Mouse (Mus musculus): ENCODE results near the gene Cysrt1.
"Not testable (repeated sequence)": the region's sequence is repeated elsewhere in the genome, so short reads cannot be mapped to it uniquely, and the experiment has no call there.

Cysrt1 gene

DNA sequence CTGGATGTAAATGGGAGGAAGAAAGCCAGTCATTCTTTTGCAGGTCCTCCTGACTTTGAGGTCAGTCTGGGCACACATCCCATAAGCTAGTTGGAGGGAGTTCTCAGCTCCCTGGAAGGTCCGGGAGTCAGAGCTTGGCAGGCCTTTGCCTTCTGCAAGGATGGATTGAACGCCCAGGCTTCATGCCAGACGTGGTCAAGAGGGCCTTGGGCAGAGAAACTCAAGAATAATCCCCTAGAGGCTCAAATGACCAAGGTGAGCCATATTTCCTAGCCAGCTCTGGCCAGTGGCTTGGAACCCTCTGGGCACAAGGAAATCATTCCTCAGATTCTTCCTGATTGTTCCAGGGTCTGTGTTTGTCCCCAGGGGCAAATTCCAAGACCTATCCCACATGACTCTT is 22.6 kb upstream of the Cysrt1 start:
- no peak for DNase-seq (ENCODE audit: low spot score in 2 of 2)

DNA sequence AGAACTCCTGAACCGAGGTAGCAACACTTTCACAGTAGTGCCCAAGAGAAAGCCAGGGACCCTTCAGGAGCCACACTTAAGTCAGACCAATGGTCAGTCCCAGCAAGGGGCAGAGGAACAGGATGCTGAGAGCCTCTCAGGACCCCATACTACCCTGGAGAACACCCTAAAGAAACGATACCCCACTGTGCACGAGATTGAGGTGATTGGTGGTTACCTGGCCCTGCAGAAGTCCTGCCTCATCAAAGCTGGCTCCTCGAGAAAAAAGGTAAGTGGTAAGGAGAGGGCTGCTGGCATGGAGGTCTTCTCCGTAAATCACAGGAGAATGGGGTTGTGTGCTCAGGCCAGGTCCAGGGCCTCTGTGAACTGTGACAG is 22.0 kb upstream of the Cysrt1 start:
- no peak for DNase-seq (ENCODE audit: low spot score in 2 of 2)

DNA sequence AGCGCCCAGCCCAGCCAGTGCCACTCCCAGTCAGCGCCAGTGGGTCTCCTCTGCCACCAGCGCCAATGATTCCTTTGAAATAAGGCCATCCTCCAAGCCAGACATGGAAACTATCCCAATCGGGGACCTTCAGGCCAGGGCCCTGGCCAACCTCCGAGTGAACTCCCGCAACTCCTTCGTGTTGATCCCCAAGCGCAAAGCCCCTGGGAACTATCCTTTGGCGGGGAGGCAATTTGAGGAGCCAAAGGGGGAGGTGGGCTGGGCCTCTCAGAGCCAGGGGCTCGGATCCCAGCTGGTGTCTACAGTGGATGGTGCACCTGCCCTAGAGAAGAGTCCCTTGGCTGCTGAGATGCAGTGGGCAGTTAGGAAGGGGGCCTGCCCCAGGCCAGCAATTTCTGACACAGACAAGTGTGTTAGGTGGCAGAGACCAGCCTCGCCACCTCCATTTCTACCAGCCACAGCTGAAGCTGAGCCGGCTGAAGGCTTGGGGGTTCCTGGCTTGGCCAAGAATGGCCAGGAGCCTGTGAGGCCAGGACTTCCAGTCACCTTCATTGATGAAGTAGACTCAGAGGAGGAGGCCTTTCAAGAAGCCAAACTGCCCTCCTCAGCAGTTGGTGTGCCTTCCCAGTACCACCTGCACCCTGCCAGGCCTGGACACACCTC is 21.5 kb upstream of the Cysrt1 start:
- no peak for DNase-seq (ENCODE audit: low spot score in 2 of 2)

DNA sequence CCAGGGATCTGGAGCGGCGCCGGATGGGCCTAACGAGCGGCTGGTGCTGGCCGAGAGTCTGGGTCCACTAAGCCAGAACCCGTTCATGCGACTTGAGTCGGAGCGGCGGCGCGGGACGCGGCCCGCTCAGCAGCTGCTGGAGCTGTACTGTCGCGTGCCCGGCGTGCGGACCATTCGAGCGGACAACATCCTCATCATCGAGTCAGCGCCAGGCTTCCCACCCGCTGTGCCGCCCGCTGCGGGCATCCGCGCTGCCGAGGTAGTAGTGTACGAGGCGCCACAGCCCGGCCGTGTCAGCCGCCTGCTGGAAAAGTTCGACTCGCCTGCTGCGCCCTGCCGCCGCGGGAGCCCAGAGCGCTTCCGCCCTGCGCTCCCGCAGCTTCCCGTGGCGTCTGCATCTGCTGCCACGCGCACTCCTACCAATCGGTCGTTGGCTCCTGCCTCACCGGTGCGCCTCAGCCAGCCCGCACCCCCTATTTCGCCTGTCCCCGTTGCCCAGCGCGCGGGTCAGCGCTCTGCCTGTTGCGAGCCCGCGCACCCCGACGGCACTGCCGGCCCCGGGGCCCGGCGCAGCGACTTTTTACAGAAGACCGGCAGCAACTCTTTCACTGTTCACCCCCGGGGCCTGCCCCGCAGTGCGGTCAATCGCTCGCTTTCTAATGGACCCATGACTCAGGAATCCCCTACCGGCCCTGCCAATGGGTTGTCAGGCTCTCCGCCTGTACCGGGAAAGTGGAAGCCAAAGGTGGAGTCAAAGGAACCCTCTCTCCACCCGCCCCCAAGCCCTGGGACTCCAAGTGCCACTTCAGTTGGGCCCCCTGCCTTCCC is 20.8 kb upstream of the Cysrt1 start:
- DNase-seq (ENCODE audit: low spot score in 2 of 2): no peak

DNA sequence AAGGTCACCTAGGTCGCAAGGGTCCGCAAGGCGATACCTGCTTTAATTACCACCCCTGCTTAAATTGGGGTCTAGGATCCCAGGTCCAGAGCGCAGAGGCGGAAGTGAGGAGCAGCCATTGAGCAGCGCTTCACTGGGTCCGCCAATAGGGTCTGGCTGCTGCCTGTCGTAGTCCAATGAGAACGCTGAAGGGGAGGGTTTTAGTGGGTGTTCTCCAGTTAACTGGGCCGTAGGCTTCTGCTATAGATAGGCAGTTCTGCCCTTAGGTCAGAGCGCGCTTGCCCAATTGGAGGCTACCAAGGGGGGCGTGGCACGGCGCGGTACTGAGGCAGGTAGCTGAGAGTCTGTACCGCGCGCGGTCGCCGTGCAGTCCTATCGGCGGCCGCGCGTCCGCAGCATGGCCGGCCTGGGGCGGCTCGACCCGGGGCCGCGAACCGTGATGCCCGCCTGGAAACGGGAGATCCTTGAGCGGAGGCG is 20.1 kb upstream of the Cysrt1 start, which contains the start of gene Tprn:
Gene Tprn (plus strand): TSS at position 328 of the 477 bp plus-strand sequence.
- DNase-seq (ENCODE audit: low spot score in 2 of 2): peak; percentile 86 to 91

DNA sequence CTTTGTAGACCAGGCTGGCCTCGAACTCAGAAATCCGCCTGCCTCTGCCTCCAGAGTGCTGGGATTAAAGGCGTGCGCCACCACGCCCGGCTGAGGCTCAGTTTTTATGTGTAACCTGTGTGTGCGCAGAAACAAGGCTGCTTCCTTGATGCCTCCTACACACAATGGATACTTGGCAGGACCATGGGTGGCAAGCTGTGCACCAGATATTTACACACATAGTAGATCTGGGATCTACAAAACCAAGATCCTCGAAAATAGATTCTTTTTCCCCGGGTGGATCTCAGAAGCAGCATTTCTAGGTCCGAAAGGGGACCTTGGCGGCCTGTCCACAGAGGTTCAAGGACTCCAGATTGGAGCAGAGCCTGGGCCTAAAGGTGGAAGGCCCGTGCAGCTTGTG is 19.6 kb upstream of the Cysrt1 start:
- DNase-seq (ENCODE audit: low spot score in 2 of 2): no peak

DNA sequence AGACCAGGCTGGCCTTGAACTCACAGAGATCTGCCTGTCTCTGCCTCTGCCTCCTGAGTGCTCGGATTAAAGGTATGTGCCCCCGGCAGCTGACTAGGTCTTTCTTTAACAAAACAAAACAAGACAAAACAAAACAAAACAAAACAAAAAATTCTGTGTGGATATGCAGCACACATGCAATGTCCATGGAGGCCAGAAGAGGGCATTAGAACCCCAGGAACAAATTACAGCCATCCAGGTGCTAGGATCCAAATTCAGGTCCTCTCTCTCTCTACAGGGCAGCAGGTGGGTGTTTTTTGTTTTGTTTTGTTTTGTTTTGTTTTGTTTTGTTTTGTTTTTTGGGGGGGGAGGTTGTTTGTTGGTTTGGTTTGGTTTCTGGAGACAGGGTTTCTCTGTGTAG is 16.6 kb upstream of the Cysrt1 start:
- no peak for DNase-seq (ENCODE audit: low spot score in 2 of 2)

DNA sequence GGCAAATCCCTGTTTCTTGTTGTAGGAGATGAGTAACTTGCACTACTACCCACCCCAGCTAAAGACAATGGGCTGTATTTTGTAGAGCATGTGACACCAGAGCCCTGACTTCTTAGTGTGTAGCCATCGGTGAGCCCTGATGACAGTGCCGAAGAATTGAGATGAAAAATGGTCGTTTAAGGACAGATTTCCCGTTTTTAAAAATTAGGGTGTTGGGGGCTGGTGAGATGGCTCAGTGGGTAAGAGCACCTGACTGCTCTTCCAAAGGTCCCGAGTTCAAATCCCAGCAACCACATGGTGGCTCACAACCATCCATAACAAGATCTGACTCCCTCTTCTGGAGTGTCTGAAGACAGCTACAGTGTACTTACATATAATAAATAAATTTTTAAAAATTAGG is 15.0 kb upstream of the Cysrt1 start:
- DNase-seq (ENCODE audit: low spot score in 2 of 2): not testable (repeated sequence)

DNA sequence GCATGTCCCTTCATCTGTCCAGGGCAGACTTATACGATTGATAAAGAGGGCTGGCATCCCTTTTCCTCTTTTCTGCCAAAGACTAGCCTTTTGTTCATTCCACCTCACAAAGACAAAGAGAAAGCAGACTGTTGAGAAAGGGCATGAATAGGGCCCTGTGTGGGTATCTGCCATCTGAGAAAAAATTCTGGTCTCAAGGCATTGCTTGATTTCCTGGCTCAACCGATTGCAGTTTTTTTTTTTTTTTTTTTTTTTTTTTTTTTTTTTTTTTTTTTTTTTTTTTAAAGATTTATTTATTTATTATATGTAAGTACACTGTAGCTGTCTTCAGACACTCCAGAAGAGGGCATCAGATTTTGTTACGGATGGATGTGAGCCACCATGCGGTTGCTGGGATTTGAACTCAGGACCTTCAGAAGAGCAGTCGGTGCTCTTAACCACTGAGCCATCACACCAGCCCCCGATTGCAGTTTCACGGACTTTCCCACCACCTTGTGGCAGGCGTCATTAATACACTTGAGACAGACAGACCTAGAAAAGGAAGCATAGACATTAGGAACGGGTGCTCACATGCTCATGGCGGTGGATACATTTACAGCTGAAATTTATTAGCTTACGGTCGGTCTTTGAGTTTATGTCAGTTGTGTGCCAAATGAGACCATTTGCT is 14.3 kb upstream of the Cysrt1 start:
- not testable (repeated sequence) for DNase-seq (ENCODE audit: low spot score in 2 of 2)

DNA sequence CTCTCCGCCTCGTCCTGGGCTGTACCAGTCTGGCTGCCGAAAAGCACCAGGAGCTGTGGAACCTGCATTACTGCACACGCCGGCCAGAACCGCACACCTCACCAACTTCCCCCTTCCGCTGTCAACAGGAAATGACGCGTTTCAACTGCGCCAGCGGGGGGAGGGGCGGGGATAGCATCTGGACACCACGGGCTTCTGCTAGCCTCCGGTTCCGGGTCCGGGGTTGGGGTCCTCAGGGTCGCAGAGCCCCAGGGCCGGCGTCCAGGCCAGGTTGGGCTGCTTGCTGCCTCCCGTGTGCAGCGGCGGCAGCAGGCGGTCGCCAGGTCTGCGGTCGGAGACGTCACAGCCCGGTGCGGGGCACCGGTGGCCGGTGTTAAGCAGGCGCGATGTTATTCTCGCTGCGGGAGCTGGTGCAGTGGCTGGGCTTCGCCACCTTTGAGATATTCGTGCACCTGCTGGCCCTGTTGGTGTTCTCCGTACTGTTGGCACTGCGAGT is 13.1 kb upstream of the Cysrt1 start, which contains the start of gene Tmem203:
Gene Tmem203 (plus strand): TSS at position 156 of the 496 bp plus-strand sequence.
- peak; percentile 77 to 86 for DNase-seq (ENCODE audit: low spot score in 2 of 2)

DNA sequence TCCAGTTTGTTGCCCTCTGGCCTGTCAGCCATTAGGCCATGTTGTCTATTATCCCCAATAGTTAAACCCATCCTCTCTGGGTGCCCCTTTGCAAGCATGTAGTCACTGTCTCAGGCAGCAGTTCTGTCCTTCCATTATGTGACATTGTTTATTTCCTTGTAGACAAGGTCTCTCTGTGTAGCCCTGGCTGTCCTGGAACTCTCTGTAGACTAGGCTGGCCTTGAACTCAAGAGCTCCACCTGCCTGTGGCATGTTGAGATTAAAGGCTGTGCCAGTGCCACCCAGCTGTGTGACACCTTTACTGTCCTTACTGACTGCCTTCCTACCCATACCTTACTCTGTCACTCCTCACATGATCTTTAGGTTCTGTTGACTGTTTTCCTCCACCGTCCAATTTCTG is 10.1 kb upstream of the Cysrt1 start:
- no peak for DNase-seq (ENCODE audit: low spot score in 2 of 2)

DNA sequence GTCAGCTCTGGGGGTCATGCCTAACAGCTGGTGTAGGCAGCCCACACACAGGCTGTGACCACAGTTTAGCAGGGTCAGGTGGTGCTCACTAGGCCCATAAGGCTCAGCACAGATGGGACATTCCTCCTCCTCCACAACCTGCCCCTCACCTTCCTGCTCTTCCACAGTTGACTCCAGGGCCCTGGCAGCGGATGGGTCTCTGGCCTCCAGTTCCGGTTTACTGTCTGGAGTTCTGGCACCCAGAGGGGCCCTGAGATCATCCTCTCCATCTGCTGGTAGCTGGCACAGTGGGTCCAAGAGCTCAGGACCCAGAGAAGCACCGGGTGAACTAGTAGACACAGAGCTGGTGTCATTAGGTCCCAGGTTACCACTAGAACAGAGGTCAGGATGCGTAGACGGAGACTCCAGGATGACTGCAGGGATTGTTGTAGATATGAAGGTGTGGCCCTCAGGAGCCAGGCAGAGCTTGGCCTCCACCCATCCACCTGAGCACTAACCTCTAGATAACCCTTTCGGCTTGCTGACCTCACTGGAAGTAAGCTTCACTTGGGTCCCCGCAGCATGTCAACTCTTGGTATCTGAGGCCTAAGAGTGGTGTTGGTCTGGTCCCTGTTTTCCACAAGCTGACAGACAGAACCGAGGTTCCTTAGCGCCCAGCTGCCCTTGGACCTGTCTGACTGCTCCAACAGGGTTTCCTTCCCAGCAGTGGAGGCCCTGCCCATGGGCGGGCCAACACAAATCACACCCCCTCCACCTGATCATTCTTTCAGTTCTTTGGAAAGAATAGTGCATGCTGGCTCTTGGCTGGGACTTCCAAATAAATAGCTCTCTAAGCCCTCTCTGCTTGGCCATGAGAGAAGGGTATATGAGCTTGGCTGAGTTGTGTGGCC is 4.2 kb upstream of the Cysrt1 start, which contains the start of gene AL732309.1:
Gene AL732309.1 (minus strand): TSS at position 681 of the 890 bp plus-strand sequence.
- peak in 1 of 2 experiments; percentile 52 for DNase-seq (ENCODE audit: low spot score in 2 of 2)

DNA sequence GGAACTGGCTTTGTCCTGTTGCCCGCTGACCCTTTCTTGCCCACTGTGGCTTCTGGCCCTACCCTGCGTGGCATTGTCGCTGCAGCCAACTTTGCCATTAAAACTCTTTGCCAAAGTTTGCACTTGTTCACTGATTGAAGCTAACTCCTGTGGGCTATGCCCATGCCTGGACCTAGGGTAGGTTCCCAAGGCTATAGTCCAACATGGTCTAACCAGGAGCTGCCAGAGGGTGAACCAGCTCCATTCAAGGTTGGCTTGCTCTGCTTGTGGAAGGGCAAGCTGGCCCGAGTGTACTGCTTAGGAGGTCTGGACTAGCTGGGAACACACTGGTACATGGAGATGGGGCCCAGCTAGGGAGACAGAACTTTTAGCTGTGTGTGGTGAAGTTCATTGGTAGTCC is 1.9 kb upstream of the Cysrt1 start:
- DNase-seq (ENCODE audit: low spot score in 2 of 2): no peak

DNA sequence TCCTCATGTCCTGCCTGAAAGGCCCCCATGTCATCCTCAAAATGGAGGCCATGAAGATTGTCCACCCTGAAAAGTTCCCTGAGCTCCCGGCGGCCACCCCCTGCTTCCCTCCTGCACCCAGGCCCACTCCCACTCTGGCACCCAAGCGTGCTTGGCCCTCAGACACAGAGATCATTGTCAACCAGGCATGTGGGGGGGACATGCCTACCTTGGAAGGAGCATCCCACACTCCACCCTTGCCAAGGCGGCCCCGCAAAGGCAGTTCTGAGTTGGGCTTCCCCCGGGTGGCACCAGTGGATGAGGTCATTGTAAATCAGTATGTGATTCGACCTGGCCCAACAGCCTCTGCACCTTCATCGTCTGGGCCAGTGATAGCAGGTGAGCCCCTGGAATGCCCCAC is 1.1 kb upstream of the Cysrt1 start:
- no peak for DNase-seq (ENCODE audit: low spot score in 2 of 2)

DNA sequence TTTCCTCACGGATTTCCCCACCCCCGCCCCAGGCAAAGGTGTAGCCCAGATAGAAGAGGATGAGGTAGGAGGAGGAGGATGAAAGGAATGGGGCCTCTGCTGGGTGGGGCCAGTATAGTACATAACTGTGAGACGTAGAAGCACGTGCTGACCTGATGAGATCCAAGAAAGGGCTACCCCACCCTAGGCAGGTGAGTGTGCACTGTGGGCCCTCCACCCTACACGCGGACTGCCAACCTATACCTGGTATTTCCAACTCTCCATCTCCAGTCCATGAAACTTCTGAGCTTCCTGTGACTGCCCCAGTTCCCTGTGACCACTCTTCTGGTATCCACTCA is 845 bp downstream of the Cysrt1 start:
- no peak for DNase-seq (ENCODE audit: low spot score in 2 of 2)

DNA sequence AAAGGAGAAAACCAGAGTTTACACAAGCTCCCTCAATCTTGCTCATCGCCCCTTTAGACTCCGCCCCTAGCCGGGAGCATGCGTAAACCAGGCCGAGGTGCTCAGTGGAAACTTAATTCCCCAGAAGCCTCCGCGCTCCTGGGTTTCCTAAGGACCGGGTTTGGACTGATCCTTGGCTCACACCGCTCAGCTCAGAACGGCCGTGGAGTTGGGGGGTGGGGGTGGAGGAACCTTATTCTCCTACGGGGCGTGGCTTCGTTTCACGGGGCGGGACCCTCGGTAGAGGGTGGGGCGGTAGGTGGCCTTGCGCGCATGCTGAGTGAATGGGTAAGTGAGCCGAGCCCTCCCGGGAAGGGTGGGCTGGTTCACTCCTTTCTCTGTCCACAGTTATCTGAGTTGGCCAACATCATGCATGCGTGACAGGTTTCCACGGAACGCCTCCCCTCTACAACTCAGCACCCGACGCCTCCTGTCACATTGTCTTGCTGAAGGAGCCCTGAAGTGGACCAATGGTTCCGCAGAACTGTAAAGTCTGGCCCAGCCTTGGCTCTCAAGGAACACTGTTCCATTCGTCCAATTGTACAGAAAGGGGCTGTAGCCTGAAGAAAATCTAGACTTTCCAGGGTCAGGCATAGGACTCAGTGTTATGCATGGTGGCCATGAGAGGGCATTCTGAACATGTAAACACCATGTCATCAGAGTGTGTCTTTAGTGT is 1.4 kb downstream of the Cysrt1 start:
- DNase-seq (ENCODE audit: low spot score in 2 of 2): peak in 1 of 2 experiments; percentile 59

DNA sequence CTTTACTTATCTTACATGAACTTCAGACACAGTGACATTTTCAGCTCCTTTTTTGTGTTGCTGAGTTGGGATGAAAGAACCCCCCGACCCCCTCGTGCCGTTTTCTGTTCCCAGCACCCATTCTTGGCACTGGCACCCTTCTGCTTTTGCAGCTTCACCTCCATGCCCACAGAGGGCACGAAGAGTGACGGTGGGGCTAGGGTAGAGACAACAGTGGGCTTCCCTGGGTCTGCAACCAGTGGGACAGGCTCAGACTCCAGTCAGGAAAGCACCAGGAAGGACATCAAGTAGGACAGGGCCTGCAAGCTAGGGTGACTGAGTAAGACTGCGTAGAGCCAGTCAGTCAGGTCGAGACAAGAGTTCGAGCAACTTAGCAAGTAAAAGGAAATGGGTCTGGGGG is 1.9 kb downstream of the Cysrt1 start:
- DNase-seq (ENCODE audit: low spot score in 2 of 2): no peak

DNA sequence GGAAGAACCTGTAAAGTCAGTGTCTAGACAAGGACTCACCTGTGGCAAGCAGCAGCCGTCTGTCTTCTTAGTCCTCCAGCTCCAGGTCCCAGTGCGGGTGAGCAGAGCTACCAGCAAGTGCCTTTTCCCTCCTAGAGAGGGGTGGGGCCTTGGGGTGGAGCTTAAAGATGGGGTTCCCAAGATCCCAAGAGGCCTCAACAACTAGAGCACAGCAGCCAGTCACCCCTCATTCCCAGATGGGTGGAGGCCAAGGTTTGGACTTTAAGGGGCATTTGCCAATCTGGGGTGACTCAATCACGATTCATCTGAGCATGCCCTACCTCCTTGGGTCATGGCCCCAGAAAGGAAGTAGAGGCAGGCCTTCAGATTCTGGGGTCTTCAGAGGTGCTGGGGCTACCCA is 2.5 kb downstream of the Cysrt1 start:
- DNase-seq (ENCODE audit: low spot score in 2 of 2): no peak

DNA sequence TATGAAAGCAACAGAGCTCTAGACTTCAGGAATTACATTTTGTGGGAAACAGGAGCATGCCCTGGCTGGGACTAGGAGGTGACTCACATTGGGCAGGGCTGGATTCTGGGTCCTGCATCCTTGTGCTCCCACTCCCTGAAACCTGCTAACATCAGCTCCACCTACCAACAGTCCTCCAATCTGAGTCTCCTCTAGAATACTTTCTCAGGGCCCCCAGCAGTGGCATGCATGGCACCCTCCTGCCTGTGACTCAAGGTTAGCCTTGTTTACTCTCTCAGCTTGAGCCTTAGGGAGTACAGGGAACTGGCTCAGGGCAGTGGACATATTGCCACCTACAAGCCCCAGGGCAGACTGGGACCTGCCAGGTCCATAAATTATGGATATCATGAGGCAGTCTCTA is 4.1 kb downstream of the Cysrt1 start:
- DNase-seq (ENCODE audit: low spot score in 2 of 2): no peak

DNA sequence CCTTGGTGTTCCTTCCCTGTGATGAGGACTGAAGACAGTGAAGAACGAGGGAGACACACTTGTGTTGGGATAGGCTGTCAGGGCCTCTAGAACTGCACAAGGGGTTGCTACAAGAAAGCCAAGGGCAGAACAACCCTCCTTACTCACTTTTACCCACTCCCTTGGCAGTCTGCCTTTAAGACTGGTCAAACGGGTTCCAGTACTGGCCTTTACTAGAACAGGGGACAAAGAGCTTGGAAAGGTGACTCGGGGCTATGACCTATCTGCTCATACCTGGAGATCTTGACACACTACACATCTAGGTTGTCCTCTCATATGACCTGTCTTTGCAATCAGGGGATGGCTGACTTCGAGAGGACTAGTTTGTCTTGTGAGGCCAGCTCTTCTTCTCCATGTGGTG is 4.7 kb downstream of the Cysrt1 start:
- DNase-seq (ENCODE audit: low spot score in 2 of 2): peak; percentile 64 to 75

DNA sequence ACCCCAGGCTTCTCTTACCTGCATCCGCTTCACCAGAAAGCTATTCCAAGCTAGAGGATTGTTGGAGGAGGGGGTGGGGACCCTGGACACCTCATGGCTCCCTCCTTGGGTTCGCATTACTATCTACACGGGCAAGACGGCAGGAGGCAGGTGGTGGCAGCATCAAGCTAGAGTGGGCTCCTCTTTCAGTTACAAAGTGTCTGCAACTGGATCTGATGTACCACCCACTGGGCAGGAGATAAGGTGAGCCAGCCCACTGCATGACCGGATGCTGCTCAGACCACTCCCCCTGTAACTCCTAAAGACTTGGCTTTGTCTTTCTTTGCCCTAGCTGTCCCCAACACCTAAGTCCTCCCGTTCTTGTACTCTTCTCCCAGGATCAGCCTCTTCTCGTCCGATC is 5.6 kb downstream of the Cysrt1 start, which contains the start of gene Rnf224:
Gene Rnf224 (minus strand): TSS at position 174 of the 400 bp plus-strand sequence.
- DNase-seq (ENCODE audit: low spot score in 2 of 2): no peak

Data from urinary bladder, adult 18-20 months (tissue).